Mouse (Mus musculus) embryo, embryonic 11.5 days (tissue): ENCODE data around the gene Sytl1.
A peak's percentile ranks its signal among the peaks of the same experiment; 100 is the strongest.

Experiments
- DNase-seq: peaks from one replicate; pipeline ENCODE4 v3.0.0-alpha.2; 2012; ENCODE audit warnings: low read depth, low spot score

The Sytl1 gene

DNA sequence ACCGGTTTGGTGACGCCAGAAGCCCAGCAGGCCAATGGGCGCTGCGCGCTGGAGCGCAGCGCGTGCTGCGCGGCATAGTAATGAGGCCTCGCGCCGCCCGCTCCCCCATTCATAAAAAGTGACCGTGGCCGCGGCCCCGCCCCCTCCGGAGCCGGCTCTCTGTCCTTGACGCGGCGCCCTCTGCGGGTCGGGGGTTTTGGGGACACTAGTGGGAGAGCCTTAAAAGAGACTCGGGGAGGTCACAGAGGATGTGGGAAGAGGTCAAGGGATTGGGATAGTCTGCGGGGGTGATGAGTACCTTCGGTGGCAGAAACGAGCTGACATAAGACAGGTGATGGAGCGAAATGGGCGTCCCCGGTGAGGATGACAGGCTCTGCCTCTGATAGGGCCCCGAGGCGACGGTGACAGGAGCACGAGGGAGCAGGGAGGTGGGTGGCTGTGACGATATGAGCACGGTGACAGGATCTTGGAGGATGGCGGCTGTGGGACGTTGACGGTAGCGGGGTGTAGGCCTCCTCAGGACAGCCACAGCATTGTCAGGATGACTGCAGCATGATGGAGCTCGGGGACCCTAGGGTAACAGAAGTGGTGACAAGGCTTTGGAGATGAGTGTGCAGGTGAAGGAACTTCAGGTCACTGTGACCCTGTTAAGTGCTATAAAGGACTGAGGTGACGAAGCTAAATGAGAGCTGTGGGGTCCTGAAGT lies 50.2 kb downstream of the Sytl1 start:
- DNase-seq, result peak; percentile 71

GRCm38 (mm10) chr4:133211751-133212561 lies 51.0 kb downstream of the Sytl1 start, which contains the start of the genes Cd164l2 and Gpr3:
Cd164l2 (plus strand) TSS chr4:133212131.
Gpr3 (minus strand) TSS chr4:133212536.
- no peak for DNase-seq

- no peak for DNase-seq
These were observed 52.0 kb downstream of the Sytl1 start for GRCm38 (mm10) chr4:133210788-133211390.

DNA sequence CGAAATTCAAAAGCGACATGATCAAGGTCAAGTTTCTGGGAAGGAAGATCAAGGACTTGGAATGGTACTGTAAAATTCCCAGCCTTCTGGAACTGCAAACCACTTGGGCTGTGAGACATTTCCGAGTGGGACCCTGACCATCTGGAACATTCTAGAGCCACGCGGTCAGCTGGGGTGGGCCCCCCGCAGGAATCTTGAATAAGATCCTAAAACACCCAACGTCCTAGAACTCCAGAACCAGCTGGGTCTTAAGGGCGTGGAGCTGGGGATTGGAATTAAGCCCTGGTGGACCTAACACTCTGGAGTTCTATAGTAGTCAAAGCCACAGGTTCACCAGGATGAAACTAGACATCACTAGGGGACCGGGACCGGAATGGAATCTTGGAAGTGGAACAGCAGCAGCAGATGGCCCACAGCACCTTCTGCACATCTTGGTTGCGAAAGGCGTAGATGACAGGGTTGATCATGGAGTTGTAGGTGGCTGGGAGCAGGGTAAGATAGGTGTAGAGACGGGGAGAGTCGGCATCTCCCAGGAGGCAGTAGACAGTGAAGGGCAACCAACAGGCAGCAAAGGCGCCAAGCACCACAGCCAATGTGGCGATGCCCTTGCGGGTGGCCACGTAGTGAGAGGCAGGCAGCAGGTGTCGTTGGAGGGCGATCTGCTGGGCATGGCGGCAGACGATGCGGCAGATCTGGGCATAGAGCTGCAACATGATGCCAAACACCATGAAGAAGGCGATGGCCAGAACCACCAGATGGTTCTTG lies 52.7 kb downstream of the Sytl1 start:
- no peak for DNase-seq

DNA sequence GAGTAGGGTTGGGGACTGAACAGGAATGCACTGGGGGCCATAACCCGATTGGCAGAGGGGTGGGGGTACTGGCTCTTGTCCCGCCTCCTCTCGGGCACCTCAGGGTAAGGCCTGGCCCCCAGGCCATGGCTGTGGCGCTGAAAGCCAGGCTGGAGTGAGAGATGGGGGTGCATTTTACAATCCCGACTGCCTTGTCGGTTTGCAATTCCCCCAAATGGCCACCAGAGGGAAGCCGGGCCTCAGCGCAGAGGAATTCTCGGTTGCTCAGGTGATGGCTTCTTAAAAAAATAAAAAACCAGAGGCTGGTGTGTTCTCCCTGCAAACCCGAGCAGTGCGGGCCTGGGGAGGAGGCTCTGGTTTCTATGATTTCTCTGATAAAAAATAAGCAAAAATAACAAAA lies 53.5 kb downstream of the Sytl1 start:
- DNase-seq, result no peak

DNA sequence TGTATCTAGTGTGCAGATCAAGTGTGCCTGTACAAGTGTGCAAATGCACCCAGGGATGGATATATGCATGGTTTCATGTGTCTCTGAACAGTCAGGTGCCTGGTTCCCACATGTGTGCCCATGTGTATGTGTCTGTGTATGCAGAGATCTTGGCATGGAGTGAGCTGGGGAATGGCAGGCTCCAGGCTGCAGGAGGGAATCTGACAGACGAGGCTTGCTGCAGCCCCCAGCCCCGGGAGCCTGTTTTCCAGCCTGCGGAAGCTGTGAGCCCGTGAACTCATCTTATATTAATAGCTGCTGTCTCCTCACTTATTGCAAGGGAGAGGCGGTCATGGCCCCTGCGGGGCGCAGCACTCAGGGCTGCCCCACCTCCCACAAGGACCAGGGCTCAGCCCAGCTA lies 58.5 kb downstream of the Sytl1 start:
- DNase-seq, result no peak

DNA sequence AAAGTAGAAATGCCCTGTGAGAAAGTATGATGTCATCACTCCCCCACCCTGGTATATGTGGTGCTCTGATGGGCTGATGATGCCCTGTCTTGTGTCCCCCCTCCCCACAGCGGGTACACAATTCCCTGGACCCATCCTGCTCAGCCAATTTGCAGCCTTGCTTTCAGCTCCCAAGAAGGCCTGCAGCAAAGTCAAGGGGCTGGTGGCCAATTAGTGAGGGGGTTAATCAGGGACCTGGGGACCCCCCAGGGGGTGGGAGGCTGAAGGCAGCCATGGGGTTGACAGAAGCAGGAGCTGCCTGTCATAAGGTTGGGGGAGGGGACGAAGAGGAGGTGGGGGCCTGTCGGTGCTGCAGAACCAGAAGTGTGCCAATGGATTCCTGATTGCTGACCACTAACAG lies 59.3 kb downstream of the Sytl1 start:
- no peak for DNase-seq
